Mouse (Mus musculus): ENCODE data around the gene Ube2e2. TPM values are rescaled to one million over a fixed set of nuclear protein-coding genes. Genes with fewer than 3 reads are reported as not detected.
"Not testable (repeated sequence)": the region's sequence is repeated elsewhere in the genome, so short reads cannot be mapped to it uniquely, and the experiment has no call there.

Gene Ube2e2
- polyA plus RNA-seq, 1 experiment from 2014 or later = 42.9 TPM

DNA sequence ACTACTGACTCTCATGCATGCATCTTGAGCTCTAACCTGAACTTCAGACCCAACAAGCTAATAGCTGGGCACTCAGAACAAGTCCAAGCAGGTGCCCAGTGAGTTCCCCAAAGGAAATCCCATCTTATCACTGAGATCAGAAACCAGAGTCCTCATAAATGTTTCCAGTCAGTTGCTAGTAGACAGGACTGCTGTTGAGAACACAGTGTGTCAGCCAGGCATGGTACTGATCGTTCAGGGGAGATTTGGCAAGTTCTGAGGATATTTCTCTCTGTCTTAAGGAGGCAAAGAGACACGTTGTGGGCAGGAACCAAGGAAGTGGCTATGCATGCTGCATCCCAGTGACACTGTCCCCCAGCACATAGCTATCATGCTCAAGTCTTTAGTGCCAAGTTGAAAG, 275.5 kb downstream of the Ube2e2 start:
- H3K27ac ChIP-seq (ENCODE audit: poor library complexity, severe bottlenecking) = no peak overlapping the region
- H3K4me1 ChIP-seq (replicated peaks) = no peaks in the 10 kb centered on the region
- H3K27me3 ChIP-seq (replicated peaks) = no peaks in the 10 kb centered on the region
- no peak overlapping the region for H3K9ac ChIP-seq
- 51% methylated on average over 2 of the region's 2 CpGs for WGBS
- no peak overlapping the region for H3K4me3 ChIP-seq
- H3K36me3 ChIP-seq = no peaks in the 10 kb centered on the region
- H3K9me3 ChIP-seq (replicated peaks) = no peaks in the 10 kb centered on the region
- no peak for ATAC-seq (ENCODE audit: insufficient number of reproducible peaks, low FRiP score)
- H3K4me2 ChIP-seq = no peak overlapping the region

- WGBS = 63% methylated on average over 1 of the region's 1 CpGs
- Histone ChIP-seq H3K4me2 (no peak overlapping the region), H3K9ac (no peak overlapping the region), H3K27ac (ENCODE audit: poor library complexity, severe bottlenecking) (no peak overlapping the region), H3K4me1 (replicated peaks) (0 out of 2 replicates have a peak, but pooled peaks cover under 1% of the 10 kb centered on the region), H3K9me3 (replicated peaks) (no peaks in the 10 kb centered on the region), H3K4me3 (no peak overlapping the region), H3K27me3 (replicated peaks) (no peaks in the 10 kb centered on the region), H3K36me3 (peaks cover under 1% of the 10 kb centered on the region; the same call in 1 of the 2 replicates)
- no peak for ATAC-seq (ENCODE audit: insufficient number of reproducible peaks, low FRiP score)
Observed at GRCm38 (mm10) chr14:18601927-18602326, 292.1 kb downstream of the Ube2e2 start.

- H3K4me2 ChIP-seq = no peak overlapping the region
- ATAC-seq (ENCODE audit: insufficient number of reproducible peaks, low FRiP score) = no peak
- no peaks in the 10 kb centered on the region for H3K4me1 ChIP-seq (replicated peaks)
- H3K27me3 ChIP-seq (replicated peaks) = no peaks in the 10 kb centered on the region
- no peaks in the 10 kb centered on the region for H3K9me3 ChIP-seq (replicated peaks)
- no peak overlapping the region for H3K4me3 ChIP-seq
- H3K27ac ChIP-seq (ENCODE audit: poor library complexity, severe bottlenecking) = no peak overlapping the region
- 73% methylated on average over 4 of the region's 4 CpGs for WGBS
- no peak overlapping the region for H3K9ac ChIP-seq
- no peaks in the 10 kb centered on the region for H3K36me3 ChIP-seq
Observed at GRCm38 (mm10) chr14:18586239-18587034, 307.6 kb downstream of the Ube2e2 start.

DNA sequence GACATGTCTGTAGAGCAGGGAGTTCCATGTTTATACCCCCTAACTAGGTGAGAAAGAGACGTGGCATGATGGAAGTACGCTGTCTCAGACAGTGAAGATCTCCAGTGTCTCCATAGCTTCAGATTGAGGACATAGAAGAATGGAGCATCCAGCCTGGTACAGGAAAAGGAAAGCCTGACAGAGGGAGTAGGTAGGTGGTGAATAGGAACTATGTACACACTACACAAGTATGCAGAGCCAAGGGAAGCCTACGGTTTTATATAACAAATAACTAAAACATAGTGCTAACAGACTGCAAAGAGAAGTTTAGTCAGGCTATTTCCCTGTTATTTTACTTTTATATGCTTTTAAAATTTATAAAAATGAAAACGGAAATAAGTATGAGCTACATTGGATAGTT, 312.3 kb downstream of the Ube2e2 start:
- no peak overlapping the region for H3K27ac ChIP-seq (ENCODE audit: poor library complexity, severe bottlenecking)
- no peaks in the 10 kb centered on the region for H3K4me1 ChIP-seq (replicated peaks)
- no peaks in the 10 kb centered on the region for H3K36me3 ChIP-seq
- H3K4me3 ChIP-seq = no peak overlapping the region
- WGBS = 82% methylated on average over 4 of the region's 4 CpGs
- H3K27me3 ChIP-seq (replicated peaks) = no peaks in the 10 kb centered on the region
- H3K9ac ChIP-seq = no peak overlapping the region
- ATAC-seq (ENCODE audit: insufficient number of reproducible peaks, low FRiP score) = no peak
- H3K4me2 ChIP-seq = no peak overlapping the region
- H3K9me3 ChIP-seq (replicated peaks) = no peaks in the 10 kb centered on the region

- Histone ChIP-seq H3K9ac (no peak overlapping the region), H3K4me1 (replicated peaks) (peaks cover 5% of the 10 kb centered on the region; the same call in 1 of the 2 replicates), H3K27me3 (replicated peaks) (no peaks in the 10 kb centered on the region), H3K4me2 (no peak overlapping the region), H3K36me3 (no peaks in the 10 kb centered on the region), H3K27ac (ENCODE audit: poor library complexity, severe bottlenecking) (no peak overlapping the region), H3K9me3 (replicated peaks) (no peaks in the 10 kb centered on the region), H3K4me3 (no peak overlapping the region)
- WGBS = 54% methylated on average over 2 of the region's 2 CpGs
- ATAC-seq (ENCODE audit: insufficient number of reproducible peaks, low FRiP score) = no peak
Observed at GRCm38 (mm10) chr14:18574756-18575155, 319.3 kb downstream of the Ube2e2 start.

GRCm38 (mm10) chr14:18574130-18574721, 319.8 kb downstream of the Ube2e2 start:
- no peaks in the 10 kb centered on the region for H3K9me3 ChIP-seq (replicated peaks)

DNA sequence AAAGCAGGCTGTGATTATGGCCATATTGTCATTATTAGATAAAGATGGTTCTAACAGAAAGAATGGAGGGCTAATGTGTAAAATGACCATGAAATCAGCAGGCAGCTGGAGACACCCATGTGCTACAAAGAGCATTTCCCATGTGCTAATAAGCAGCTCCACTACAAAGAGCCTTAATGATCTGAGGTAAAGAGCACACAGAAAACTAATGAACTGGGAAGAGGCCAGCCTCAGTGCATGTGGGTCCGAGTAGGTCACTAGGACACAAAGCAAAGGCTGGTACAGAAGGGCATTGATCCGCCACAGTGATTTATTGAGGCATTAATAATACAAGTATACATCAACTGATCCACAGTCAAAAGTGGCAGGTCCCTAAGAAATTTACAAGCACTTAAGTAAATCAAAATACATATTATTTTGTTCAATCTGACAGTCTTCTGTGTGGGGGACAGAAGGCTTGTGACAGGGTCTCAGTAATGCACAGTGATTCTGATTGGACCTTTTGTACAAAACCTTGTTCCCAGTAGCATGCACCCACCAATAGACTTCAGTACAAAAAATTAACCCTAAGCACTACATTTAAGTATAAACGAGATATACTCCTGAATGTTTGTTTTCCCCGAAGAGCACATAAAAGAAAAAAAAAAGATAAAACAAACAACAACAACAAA, 320.6 kb downstream of the Ube2e2 start:
- peaks cover 5% of the 10 kb centered on the region; the same call in 1 of the 2 replicates for H3K4me1 ChIP-seq (replicated peaks)
- WGBS = 80% methylated on average over 4 of the region's 4 CpGs
- ATAC-seq (ENCODE audit: insufficient number of reproducible peaks, low FRiP score) = no peak
- no peak overlapping the region for H3K9ac ChIP-seq
- no peaks in the 10 kb centered on the region for H3K9me3 ChIP-seq (replicated peaks)
- no peak overlapping the region for H3K4me2 ChIP-seq
- H3K36me3 ChIP-seq = no peaks in the 10 kb centered on the region
- no peak overlapping the region for H3K27ac ChIP-seq (ENCODE audit: poor library complexity, severe bottlenecking)
- H3K4me3 ChIP-seq = no peak overlapping the region
- no peaks in the 10 kb centered on the region for H3K27me3 ChIP-seq (replicated peaks)

More at GRCm38 (mm10) chr14:18574130-18574721, 319.8 kb downstream of the Ube2e2 start:
- Histone ChIP-seq H3K4me2 (no peak overlapping the region), H3K36me3 (no peaks in the 10 kb centered on the region), H3K4me1 (replicated peaks) (peaks cover 5% of the 10 kb centered on the region; the same call in 1 of the 2 replicates), H3K4me3 (no peak overlapping the region), H3K27me3 (replicated peaks) (no peaks in the 10 kb centered on the region), H3K9ac (no peak overlapping the region), H3K27ac (ENCODE audit: poor library complexity, severe bottlenecking) (no peak overlapping the region)
- WGBS = 93% methylated on average over 10 of the region's 10 CpGs
- ATAC-seq (ENCODE audit: insufficient number of reproducible peaks, low FRiP score) = no peak

- no peak overlapping the region for H3K4me2 ChIP-seq
- H3K9me3 ChIP-seq (replicated peaks) = no peaks in the 10 kb centered on the region
- peaks cover 5% of the 10 kb centered on the region; the same call in 1 of the 2 replicates for H3K4me1 ChIP-seq (replicated peaks)
- no peak overlapping the region for H3K4me3 ChIP-seq
- H3K36me3 ChIP-seq = no peaks in the 10 kb centered on the region
- H3K9ac ChIP-seq = no peak overlapping the region
- no peak overlapping the region for H3K27ac ChIP-seq (ENCODE audit: poor library complexity, severe bottlenecking)
- WGBS = 73% methylated on average over 4 of the region's 4 CpGs
- ATAC-seq (ENCODE audit: insufficient number of reproducible peaks, low FRiP score) = no peak
- H3K27me3 ChIP-seq (replicated peaks) = no peaks in the 10 kb centered on the region
Observed at GRCm38 (mm10) chr14:18572852-18573251, 321.2 kb downstream of the Ube2e2 start.

DNA sequence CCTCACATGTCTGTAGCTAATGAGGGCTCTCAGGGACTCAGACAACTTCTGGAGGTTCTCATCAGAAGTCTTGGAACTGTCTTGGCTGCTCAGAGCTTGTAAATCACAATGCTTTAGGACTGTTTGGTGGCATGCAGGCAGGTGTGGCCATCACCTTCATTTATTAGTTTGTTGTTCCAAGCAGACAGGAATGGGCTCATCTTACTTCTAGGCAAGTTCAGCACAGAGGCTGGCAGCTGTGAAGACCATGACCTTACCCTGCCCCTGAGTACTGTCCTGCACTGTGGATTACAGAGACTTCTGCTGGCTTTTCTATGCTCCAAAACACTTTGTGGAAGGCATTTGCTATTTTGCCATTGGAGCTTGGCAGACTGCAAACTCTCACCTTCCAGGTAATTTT, 324.5 kb downstream of the Ube2e2 start:
- H3K9me3 ChIP-seq (replicated peaks) = 0 out of 2 replicates have a peak, but pooled peaks cover 2% of the 10 kb centered on the region
- ATAC-seq (ENCODE audit: insufficient number of reproducible peaks, low FRiP score) = no peak
- no peaks in the 10 kb centered on the region for H3K27me3 ChIP-seq (replicated peaks)
- H3K4me3 ChIP-seq = no peak overlapping the region
- peaks cover 2% of the 10 kb centered on the region; the same call in 1 of the 2 replicates for H3K4me1 ChIP-seq (replicated peaks)
- H3K4me2 ChIP-seq = no peak overlapping the region
- H3K9ac ChIP-seq = no peak overlapping the region
- no peaks in the 10 kb centered on the region for H3K36me3 ChIP-seq
- H3K27ac ChIP-seq (ENCODE audit: poor library complexity, severe bottlenecking) = no peak overlapping the region

- H3K4me2 ChIP-seq; H3K9me3 ChIP-seq (replicated peaks); H3K4me3 ChIP-seq; H3K27me3 ChIP-seq (replicated peaks); H3K9ac ChIP-seq; H3K4me1 ChIP-seq (replicated peaks); ATAC-seq (ENCODE audit: insufficient number of reproducible peaks, low FRiP score); H3K36me3 ChIP-seq: not testable (repeated sequence)
- peak overlapping the region; percentile 23; the same call in 1 of the 2 replicates for H3K27ac ChIP-seq (ENCODE audit: poor library complexity, severe bottlenecking)
- 31% methylated on average over 8 of the region's 8 CpGs for WGBS
Observed at GRCm38 (mm10) chr14:18564999-18565398, 329.1 kb downstream of the Ube2e2 start.

DNA sequence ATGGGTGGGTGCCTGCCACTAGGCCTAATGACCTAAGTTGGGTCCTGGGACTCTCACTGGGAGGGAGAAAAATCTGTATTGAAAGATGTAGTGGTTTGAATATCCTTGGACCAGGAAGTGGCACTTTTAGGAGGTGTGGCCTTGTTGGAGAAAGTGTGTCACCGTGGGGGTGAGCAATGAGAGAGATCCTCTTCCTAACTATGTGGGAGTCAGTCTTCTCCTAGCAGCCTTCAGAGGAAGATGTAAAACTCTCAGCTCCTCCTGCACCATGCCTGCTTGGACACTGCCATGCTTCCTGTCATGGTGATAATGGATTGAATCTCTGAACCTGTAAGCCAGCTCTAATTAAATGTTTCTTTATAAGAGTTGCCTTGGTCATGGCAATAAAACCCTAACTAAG, 338.8 kb downstream of the Ube2e2 start:
- Histone ChIP-seq H3K27ac (ENCODE audit: poor library complexity, severe bottlenecking) (no peak overlapping the region), H3K9me3 (replicated peaks) (no peaks in the 10 kb centered on the region), H3K4me3 (no peak overlapping the region), H3K4me2 (no peak overlapping the region), H3K4me1 (replicated peaks) (no peaks in the 10 kb centered on the region), H3K9ac (no peak overlapping the region), H3K27me3 (replicated peaks) (no peaks in the 10 kb centered on the region), H3K36me3 (no peaks in the 10 kb centered on the region)
- ATAC-seq (ENCODE audit: insufficient number of reproducible peaks, low FRiP score) = no peak
- 54% methylated on average over 1 of the region's 1 CpGs for WGBS
